In genomic region chr4:107163756-107164587, GRCm38 (mm10) we compare ENCODE assay signal across 8 mouse cellular contexts. TPM values are rescaled to one million over a fixed set of nuclear protein-coding genes. Genes with fewer than 3 reads are reported as not detected.
DNase-seq lines count a peak whose midpoint lies in the region; ATAC-seq and TF ChIP-seq lines count a peak whose summit lies in the region.

No protein-coding gene starts in this region.

- no peak overlapping the region for H3K4me2 ChIP-seq in kidney, embryonic 15.5 days

- no peaks in the 10 kb centered on the region for H3K79me2 ChIP-seq in heart, adult 2 months (replicated peaks; ENCODE audit: control insufficient read depth, insufficient read depth, low read length)

- no peak for TF ChIP-seq EP300 in heart, adult 2 months (IDR thresholded peaks at IDR 0.05; ENCODE audit: insufficient read depth, low read depth, low read length)

- H3K36me3 ChIP-seq in heart, adult 2 months (ENCODE audit: control insufficient read depth, insufficient read depth, low read length) = no peaks in the 10 kb centered on the region
- H3K36me3 ChIP-seq in kidney, embryonic 15.5 days = peaks cover 22% of the 10 kb centered on the region
- peaks cover 8% of the 10 kb centered on the region for H3K36me3 ChIP-seq in spleen, adult 2 months (ENCODE audit: control insufficient read depth, insufficient read depth, low read length)

- no peaks in the 10 kb centered on the region for H3K9me3 ChIP-seq in kidney, embryonic 15.5 days (replicated peaks)

- no peak overlapping the region for H3K9ac ChIP-seq in heart, adult 2 months (ENCODE audit: low read depth, low read length)
- H3K9ac ChIP-seq in kidney, embryonic 15.5 days = no peak overlapping the region

- no peak overlapping the region for H3K4me3 ChIP-seq in heart, adult 2 months
- no peak overlapping the region for H3K4me3 ChIP-seq in kidney, embryonic 15.5 days (replicated peaks)
- no peak overlapping the region for H3K4me3 ChIP-seq in spleen, adult 2 months (ENCODE audit: extremely low read depth, insufficient read depth, insufficient read length)

- ATAC-seq in kidney, embryonic 15.5 days (replicated peaks; ENCODE audit: low FRiP score) = peak; percentile 73

- H3K27me3 ChIP-seq in heart, adult 2 months (ENCODE audit: control insufficient read depth, insufficient read depth, low read length) = no peaks in the 10 kb centered on the region
- H3K27me3 ChIP-seq in kidney, embryonic 15.5 days = no peaks in the 10 kb centered on the region
- no peaks in the 10 kb centered on the region for H3K27me3 ChIP-seq in spleen, adult 2 months (ENCODE audit: control insufficient read depth, insufficient read depth, low read length)

- no peaks in the 10 kb centered on the region; the same call in 1 of the 2 replicates for H3K4me1 ChIP-seq in heart, adult 2 months (ENCODE audit: control insufficient read depth, insufficient read depth, low read length)
- peaks cover 13% of the 10 kb centered on the region for H3K4me1 ChIP-seq in kidney, embryonic 15.5 days
- H3K4me1 ChIP-seq in spleen, adult 2 months (ENCODE audit: control insufficient read depth, insufficient read depth, insufficient read length) = no peaks in the 10 kb centered on the region

- intact Hi-C loops in heart, adult 2 months (cut with DNase I) = loop anchor here (1.0 to 5.0 kb wide), 7 partner anchors 97 to 532 kb away; partner anchors contain the start of genes Acot11, Cyb5rl, Mrpl37 and Ssbp3

- H3K27ac ChIP-seq in heart, adult 2 months = no peak overlapping the region
- no peak overlapping the region for H3K27ac ChIP-seq in kidney, embryonic 15.5 days
- H3K27ac ChIP-seq in spleen, adult 2 months (ENCODE audit: insufficient read depth, low read length) = no peak overlapping the region

- DNase-seq in 3T3-L1 (ENCODE audit: low read depth, low spot score) = peak; percentile 86
- peak; percentile 59 for DNase-seq in adrenal gland, adult 2 months
- DNase-seq in embryo, embryonic 11 days = peak; percentile 81
- DNase-seq in heart, adult 2 months = peak; percentile 56 to 60
- DNase-seq in liver = peak; percentile 70
- DNase-seq in monocyte, adult 2 months (ENCODE audit: low read depth in 1 of 2, low spot score in 2 of 2) = peak; percentile 19 to 35
- DNase-seq in spleen, adult 2 months (ENCODE audit: low read depth in 1 of 2, low spot score in 2 of 2) = peak; percentile 56 to 64

- no peak; the same call in 1 of the 2 replicates for TF ChIP-seq CTCF in heart, adult 2 months (IDR thresholded peaks at IDR 0.05)
- TF ChIP-seq CTCF in spleen, adult 2 months (IDR thresholded peaks at IDR 0.05; ENCODE audit: extremely low read depth, insufficient read depth, insufficient read length, insufficient replicate concordance) = peak; percentile 69; the same call in 1 of the 2 replicates

- TF ChIP-seq POLR2A in heart, adult 2 months (IDR thresholded peaks at IDR 0.05; ENCODE audit: insufficient read depth, low read depth, low read length) = no peak
- no peak for TF ChIP-seq POLR2A in spleen, adult 2 months (IDR thresholded peaks at IDR 0.05; ENCODE audit: low read depth, low read length)

- 23% methylated on average over 9 of the region's 9 CpGs for WGBS in heart, adult 2 months
- 42% methylated on average over 9 of the region's 9 CpGs for WGBS in kidney, embryonic 15.5 days
- WGBS in spleen, adult 2 months = 46% methylated on average over 9 of the region's 9 CpGs

RNA-seq across cellular contexts. Expression of gene Tmem59, which starts 14.2 kb away (rescaled TPM):
- 100 to 1,000 TPM; 274 to 379 TPM for total RNA-seq in adrenal gland, adult 2 months (2021)
- 746 and 999 TPM in 2 replicates for polyA plus RNA-seq in adrenal gland, adult 2 months (2012; rRNA removed)
- total RNA-seq in heart, adult 2 months (2021) = 100 to 1,000 TPM; 132 to 141 TPM
- 139 and 212 TPM in 2 replicates for polyA plus RNA-seq in heart, adult 2 months (2012; rRNA removed)
- 455 and 483 TPM in 2 replicates for polyA plus RNA-seq in kidney, embryonic 15.5 days (2015; fragmentation: Nextera tagmentation; extraction: Ambion mirVana)
- 97.7 and 116 TPM in 2 replicates for polyA plus RNA-seq in spleen, adult 2 months (2012; rRNA removed)

RNA-seq across cellular contexts. Expression of gene Tceanc2, which starts 14.9 kb away (rescaled TPM):
- 10 to 100 TPM; 22.7 to 26.7 TPM for total RNA-seq in adrenal gland, adult 2 months (2021)
- 5.3 and 5.4 TPM in 2 replicates for polyA plus RNA-seq in adrenal gland, adult 2 months (2012; rRNA removed)
- total RNA-seq in heart, adult 2 months (2021) = 10 to 100 TPM; 10.1 to 14.7 TPM
- 3.3 and 4.0 TPM in 2 replicates for polyA plus RNA-seq in heart, adult 2 months (2012; rRNA removed)
- 26.9 and 32.1 TPM in 2 replicates for polyA plus RNA-seq in kidney, embryonic 15.5 days (2015; fragmentation: Nextera tagmentation; extraction: Ambion mirVana)
- polyA plus RNA-seq in spleen, adult 2 months (2012; rRNA removed) = 7.0 and 8.2 TPM in 2 replicates

RNA-seq across cellular contexts. Expression of gene Ldlrad1, which starts 45.0 kb away (rescaled TPM):
- not detected for total RNA-seq in adrenal gland, adult 2 months (2021)
- polyA plus RNA-seq in adrenal gland, adult 2 months (2012; rRNA removed) = 0.15 and 0.45 TPM in 2 replicates
- total RNA-seq in heart, adult 2 months (2021) = not detected
- polyA plus RNA-seq in heart, adult 2 months (2012; rRNA removed) = 2.1 TPM in 1 of 2 replicates, not detected in the other
- polyA plus RNA-seq in kidney, embryonic 15.5 days (2015; fragmentation: Nextera tagmentation; extraction: Ambion mirVana) = not detected in 2 replicates
- polyA plus RNA-seq in spleen, adult 2 months (2012; rRNA removed) = 0.07 and 0.47 TPM in 2 replicates

Comparison
In these comparisons a context has a peak if more than half of its experiments do, and no peak if none do; other contexts are left out.
1. DNase-seq: peak in every context shown above with its lines; median percentile 86 in 3T3-L1; 81 in embryo, embryonic 11 days; 70 in liver; 60 in spleen, adult 2 months; 59 in adrenal gland, adult 2 months; 58 in heart, adult 2 months; 27 in monocyte, adult 2 months.